Mouse (Mus musculus): ENCODE measurements around the gene Olfr1090.

Olfr1090 gene

GRCm38 (mm10) chr2:86758893-86759292 is at the start of gene Olfr1090:
Gene Olfr1090, minus strand, starts transcription at chr2:86758993.
- DNase-seq, result no peak

- DNase-seq, result no peak
Measured at GRCm38 (mm10) chr2:86782179-86782578, 23.4 kb upstream of the Olfr1090 start, which contains the start of gene Olfr1093. Gene Olfr1093, plus strand, starts transcription at chr2:86782479.

- DNase-seq, result no peak
Measured at GRCm38 (mm10) chr2:86761050-86761449, 2.3 kb upstream of the Olfr1090 start.

GRCm38 (mm10) chr2:86733601-86734000 is 25.2 kb downstream of the Olfr1090 start, which contains the start of gene Olfr1089:
Gene Olfr1089, minus strand, starts transcription at chr2:86733701.
- no peak for DNase-seq

Data from kidney, postnatal 25 days (tissue).